Mouse (Mus musculus): ENCODE measurements around the gene Nup62. TPM values are rescaled to one million over a fixed set of nuclear protein-coding genes. Genes with fewer than 3 reads are reported as not detected.
A peak's percentile ranks its signal among the peaks of the same experiment; 100 is the strongest.
"Not testable (repeated sequence)": the region's sequence is repeated elsewhere in the genome, so short reads cannot be mapped to it uniquely, and the experiment has no call there.

Nup62 gene
- total and polyA plus RNA-seq, 3 experiments = 27.1 to 36.0 (median 28.0) TPM

- H3K27ac ChIP-seq = peak overlapping the region; percentile 94
- H3K36me3 ChIP-seq (ENCODE audit: control insufficient read depth, insufficient read depth, low read length) = no peaks in the 10 kb centered on the region; the same call in 1 of the 2 replicates
- no peaks in the 10 kb centered on the region for H3K27me3 ChIP-seq (ENCODE audit: control insufficient read depth, insufficient read depth, low read length)
- peak overlapping the region; percentile 72 for H3K4me3 ChIP-seq
- WGBS = under 1% methylated on average over 91 of the region's 108 CpGs
- intact Hi-C loops (cut with DNase I) = loop anchor here (2.0 kb wide), 1 partner anchor 14 kb away; no protein-coding TSS in a partner anchor
- H3K79me2 ChIP-seq (replicated peaks; ENCODE audit: control insufficient read depth, insufficient read depth, low read length) = no peaks in the 10 kb centered on the region; the same call in 1 of the 2 replicates
- peaks cover 29% of the 10 kb centered on the region for H3K4me1 ChIP-seq (ENCODE audit: control insufficient read depth, insufficient read depth, low read length)
- H3K9ac ChIP-seq (ENCODE audit: low read depth, low read length) = peak overlapping the region; percentile 95
- DNase-seq = peak; percentile 86 to 87
- TF ChIP-seq POLR2A (IDR thresholded peaks at IDR 0.05; ENCODE audit: insufficient read depth, low read depth, low read length) (no peak), CTCF (IDR thresholded peaks at IDR 0.05) (peak; percentile 24; the same call in 1 of the 2 replicates)
Measured at GRCm38 (mm10) chr7:44868919-44869696, 53.2 kb downstream of the Nup62 start.

DNA sequence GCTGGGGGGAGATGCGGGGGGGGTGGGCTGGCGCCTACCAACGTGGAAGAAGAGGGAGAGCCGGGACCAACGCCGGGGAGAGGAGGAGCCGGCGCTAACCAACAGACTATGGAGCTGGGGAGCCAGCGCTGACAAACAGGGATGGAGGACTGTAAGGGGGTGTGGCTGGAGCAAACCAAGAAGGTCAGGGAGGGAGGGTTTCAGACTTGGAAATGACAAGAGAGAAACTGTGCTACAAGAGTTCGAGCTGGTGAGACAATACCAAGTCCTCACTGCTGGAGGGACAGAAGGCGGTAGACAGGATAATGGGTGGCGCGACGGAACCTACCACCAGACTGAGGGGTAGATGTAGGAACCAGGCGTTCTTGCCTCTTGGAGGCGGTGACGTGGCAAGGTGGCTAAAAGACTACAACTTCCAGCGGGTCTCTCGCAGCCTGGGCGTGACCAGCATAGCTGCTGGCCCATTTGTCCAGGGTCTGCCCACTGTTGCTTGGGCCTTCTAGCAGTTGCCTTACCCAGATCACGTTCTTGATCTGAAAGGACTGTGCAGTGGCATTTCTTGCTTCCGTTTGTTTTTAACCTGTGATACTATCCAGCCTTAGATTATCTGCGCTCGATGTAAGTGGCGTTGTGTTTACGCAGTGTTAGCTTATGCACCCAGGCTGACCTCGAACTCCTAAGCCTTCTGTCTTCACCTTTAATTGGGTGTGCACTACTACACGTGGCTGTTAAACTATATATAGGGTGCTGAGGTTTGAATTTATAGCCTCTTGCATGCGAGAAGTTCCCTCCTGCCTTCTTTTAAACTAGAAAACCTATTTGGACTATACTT, 54.0 kb downstream of the Nup62 start, which contains the start of gene Ptov1:
Gene Ptov1, minus strand, starts transcription at position 92 of the 832 bp plus-strand sequence.
- no peaks in the 10 kb centered on the region for H3K27me3 ChIP-seq (ENCODE audit: control insufficient read depth, insufficient read depth, low read length)
- no peaks in the 10 kb centered on the region; the same call in 1 of the 2 replicates for H3K36me3 ChIP-seq (ENCODE audit: control insufficient read depth, insufficient read depth, low read length)
- peaks cover 28% of the 10 kb centered on the region for H3K4me1 ChIP-seq (ENCODE audit: control insufficient read depth, insufficient read depth, low read length)
- H3K27ac ChIP-seq = peak within 1 kb of the TSS; percentile 94
- intact Hi-C loops (cut with DNase I) = loop anchor here (2.0 kb wide), 2 partner anchors 15 to 21 kb away; no protein-coding TSS in a partner anchor
- peak within 1 kb of the TSS; percentile 72 for H3K4me3 ChIP-seq
- peak within 1 kb of the TSS; percentile 95 for H3K9ac ChIP-seq (ENCODE audit: low read depth, low read length)
- DNase-seq = peak; percentile 88 to 94
- H3K79me2 ChIP-seq (replicated peaks; ENCODE audit: control insufficient read depth, insufficient read depth, low read length) = no peaks in the 10 kb centered on the region; the same call in 1 of the 2 replicates
- 4% methylated on average over 29 of the region's 29 CpGs for WGBS
- peak; percentile 93 for TF ChIP-seq EP300 (IDR thresholded peaks at IDR 0.05; ENCODE audit: insufficient read depth, low read depth, low read length)
- TF ChIP-seq POLR2A (IDR thresholded peaks at IDR 0.05; ENCODE audit: insufficient read depth, low read depth, low read length) = peak; percentile 89
- TF ChIP-seq CTCF (IDR thresholded peaks at IDR 0.05) = peak; percentile 17

DNA sequence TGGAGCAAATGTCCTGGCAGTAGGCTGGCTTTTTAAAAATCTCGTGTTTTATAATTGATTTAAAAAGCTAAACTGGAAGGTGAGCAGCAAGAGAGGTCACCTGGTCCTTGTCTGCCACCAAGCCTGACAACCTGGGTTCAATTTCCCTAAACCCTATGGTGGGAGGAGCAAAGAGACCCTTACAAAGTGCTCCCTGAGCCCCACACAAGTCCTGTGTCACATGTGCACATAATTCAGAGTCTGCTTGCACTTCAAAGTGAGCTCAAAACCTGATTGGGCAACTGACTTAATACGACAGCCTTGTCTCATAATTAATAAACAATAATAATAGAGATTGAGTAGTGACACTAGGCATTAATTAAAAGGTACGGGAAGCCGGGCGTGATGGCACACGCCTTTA, 54.7 kb downstream of the Nup62 start:
- 88% methylated on average over 6 of the region's 6 CpGs for WGBS
- Histone ChIP-seq H3K4me1 (ENCODE audit: control insufficient read depth, insufficient read depth, low read length) (peaks cover 23% of the 10 kb centered on the region), H3K4me3 (peak overlapping the region; percentile 72; the same call in 1 of the 2 replicates), H3K79me2 (replicated peaks; ENCODE audit: control insufficient read depth, insufficient read depth, low read length) (no peaks in the 10 kb centered on the region), H3K27ac (peak overlapping the region; percentile 94), H3K36me3 (ENCODE audit: control insufficient read depth, insufficient read depth, low read length) (no peaks in the 10 kb centered on the region; the same call in 1 of the 2 replicates), H3K9ac (ENCODE audit: low read depth, low read length) (no peak overlapping the region), H3K27me3 (ENCODE audit: control insufficient read depth, insufficient read depth, low read length) (no peaks in the 10 kb centered on the region)
- intact Hi-C loops (cut with DNase I) = loop anchor here (2.0 kb wide), 1 partner anchor 20 kb away; no protein-coding TSS in a partner anchor
- DNase-seq = no peak
- no peak for TF ChIP-seq POLR2A (IDR thresholded peaks at IDR 0.05; ENCODE audit: insufficient read depth, low read depth, low read length)
- no peak for TF ChIP-seq EP300 (IDR thresholded peaks at IDR 0.05; ENCODE audit: insufficient read depth, low read depth, low read length)
- no peak for TF ChIP-seq CTCF (IDR thresholded peaks at IDR 0.05)

DNA sequence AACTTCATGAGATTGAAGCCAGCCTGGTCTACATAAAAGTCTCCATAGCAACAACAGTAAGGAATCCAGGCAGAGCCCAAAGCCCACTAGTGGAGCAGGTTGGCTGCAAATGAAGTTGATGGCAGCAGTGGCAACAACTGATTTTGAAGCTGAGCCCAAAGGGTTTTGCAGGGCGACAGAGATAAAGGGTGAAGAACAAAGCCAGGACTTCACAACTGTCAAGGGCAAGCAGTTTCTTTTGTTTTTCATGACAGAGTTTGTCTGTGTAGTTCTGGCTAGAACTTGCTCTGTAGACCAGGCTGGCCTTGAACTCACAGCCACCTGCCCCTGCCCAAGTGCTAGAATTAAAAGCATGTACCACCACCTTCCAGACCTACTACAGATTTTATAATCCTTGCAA, 55.3 kb downstream of the Nup62 start:
- Histone ChIP-seq H3K9ac (ENCODE audit: low read depth, low read length) (no peak overlapping the region), H3K4me3 (no peak overlapping the region), H3K27me3 (ENCODE audit: control insufficient read depth, insufficient read depth, low read length) (no peaks in the 10 kb centered on the region), H3K36me3 (ENCODE audit: control insufficient read depth, insufficient read depth, low read length) (no peaks in the 10 kb centered on the region; the same call in 1 of the 2 replicates), H3K79me2 (replicated peaks; ENCODE audit: control insufficient read depth, insufficient read depth, low read length) (no peaks in the 10 kb centered on the region), H3K27ac (no peak overlapping the region), H3K4me1 (ENCODE audit: control insufficient read depth, insufficient read depth, low read length) (peaks cover 18% of the 10 kb centered on the region)
- no peak for TF ChIP-seq CTCF (IDR thresholded peaks at IDR 0.05)
- TF ChIP-seq EP300 (IDR thresholded peaks at IDR 0.05; ENCODE audit: insufficient read depth, low read depth, low read length) = no peak
- no peak for TF ChIP-seq POLR2A (IDR thresholded peaks at IDR 0.05; ENCODE audit: insufficient read depth, low read depth, low read length)
- no peak for DNase-seq
- intact Hi-C loops (cut with DNase I) = loop anchor here (2.0 kb wide), 1 partner anchor 20 kb away; no protein-coding TSS in a partner anchor
- 54% methylated on average over 1 of the region's 1 CpGs for WGBS

GRCm38 (mm10) chr7:44871774-44872173, 55.9 kb downstream of the Nup62 start:
- DNase-seq, H3K4me3 ChIP-seq: not testable (repeated sequence)
- WGBS = 87% methylated on average over 2 of the region's 2 CpGs

More at GRCm38 (mm10) chr7:44871774-44872173, 55.9 kb downstream of the Nup62 start:
- H3K36me3 ChIP-seq (ENCODE audit: control insufficient read depth, insufficient read depth, low read length); H3K79me2 ChIP-seq (replicated peaks; ENCODE audit: control insufficient read depth, insufficient read depth, low read length); H3K27me3 ChIP-seq (ENCODE audit: control insufficient read depth, insufficient read depth, low read length); H3K27ac ChIP-seq; H3K9ac ChIP-seq (ENCODE audit: low read depth, low read length): not testable (repeated sequence)
- intact Hi-C loops (cut with DNase I) = loop anchor here (2.0 kb wide), 1 partner anchor 19 kb away; no protein-coding TSS in a partner anchor
- H3K4me1 ChIP-seq (ENCODE audit: control insufficient read depth, insufficient read depth, low read length) = peaks cover 12% of the 10 kb centered on the region
- peak; percentile 49 for TF ChIP-seq CTCF (IDR thresholded peaks at IDR 0.05)

Data from heart, adult 2 months (tissue).